Mouse (Mus musculus): ENCODE measurements at regions not wholly inside any gene's neighbourhood (a gene's known extent, or its start where the extent isn't known, plus 50 kb on each side); places are given as distances from the start of the nearest gene placed in this dataset.

- Histone ChIP-seq H3K36me3 (ENCODE audit: control insufficient read depth, insufficient read depth, low read length) (no peaks in the 10 kb centered on the region), H3K4me1 (ENCODE audit: control insufficient read depth, insufficient read depth, low read length) (no peaks in the 10 kb centered on the region), H3K9ac (ENCODE audit: low read depth, low read length) (no peak overlapping the region), H3K4me3 (ENCODE audit: low read length) (no peak overlapping the region), H3K9me3 (ENCODE audit: control insufficient read depth, low read length) (no peaks in the 10 kb centered on the region), H3K27ac (ENCODE audit: low read length) (no peak overlapping the region), H3K27me3 (replicated peaks; ENCODE audit: control insufficient read depth, insufficient read depth, low read length) (no peaks in the 10 kb centered on the region), H3K4me2 (ENCODE audit: low read depth, low read length) (no peak overlapping the region)
- ATAC-seq: no peak
- WGBS: 40% methylated on average over 1 of the region's 1 CpGs
Measured at GRCm38 (mm10) chr12:65325347-65325746, 100.0 kb downstream of the Wdr20rt start.

GRCm38 (mm10) chr12:65328532-65328931 lies 103.2 kb downstream of the Wdr20rt start:
- Histone ChIP-seq H3K4me2 (ENCODE audit: low read depth, low read length) (no peak overlapping the region), H3K36me3 (ENCODE audit: control insufficient read depth, insufficient read depth, low read length) (no peaks in the 10 kb centered on the region), H3K27me3 (replicated peaks; ENCODE audit: control insufficient read depth, insufficient read depth, low read length) (no peaks in the 10 kb centered on the region), H3K4me3 (ENCODE audit: low read length) (no peak overlapping the region), H3K9me3 (ENCODE audit: control insufficient read depth, low read length) (no peaks in the 10 kb centered on the region), H3K27ac (ENCODE audit: low read length) (no peak overlapping the region), H3K9ac (ENCODE audit: low read depth, low read length) (no peak overlapping the region), H3K4me1 (ENCODE audit: control insufficient read depth, insufficient read depth, low read length) (no peaks in the 10 kb centered on the region)
- ATAC-seq: no peak
- WGBS: 86% methylated on average over 5 of the region's 5 CpGs

- H3K9ac ChIP-seq (ENCODE audit: low read depth, low read length): no peak overlapping the region
- H3K27me3 ChIP-seq (replicated peaks; ENCODE audit: control insufficient read depth, insufficient read depth, low read length): no peaks in the 10 kb centered on the region
- no peak overlapping the region for H3K4me3 ChIP-seq (ENCODE audit: low read length)
- no peak for ATAC-seq
- no peaks in the 10 kb centered on the region for H3K9me3 ChIP-seq (ENCODE audit: control insufficient read depth, low read length)
- no peaks in the 10 kb centered on the region for H3K4me1 ChIP-seq (ENCODE audit: control insufficient read depth, insufficient read depth, low read length)
- no peaks in the 10 kb centered on the region for H3K36me3 ChIP-seq (ENCODE audit: control insufficient read depth, insufficient read depth, low read length)
- H3K27ac ChIP-seq (ENCODE audit: low read length): no peak overlapping the region
- no peak overlapping the region for H3K4me2 ChIP-seq (ENCODE audit: low read depth, low read length)
Measured at GRCm38 (mm10) chr12:65329678-65330077, 104.4 kb downstream of the Wdr20rt start.

- Histone ChIP-seq H3K9me3 (ENCODE audit: control insufficient read depth, low read length) (no peaks in the 10 kb centered on the region), H3K27ac (ENCODE audit: low read length) (no peak overlapping the region), H3K27me3 (replicated peaks; ENCODE audit: control insufficient read depth, insufficient read depth, low read length) (no peaks in the 10 kb centered on the region), H3K36me3 (ENCODE audit: control insufficient read depth, insufficient read depth, low read length) (no peaks in the 10 kb centered on the region), H3K4me3 (ENCODE audit: low read length) (no peak overlapping the region), H3K9ac (ENCODE audit: low read depth, low read length) (no peak overlapping the region), H3K4me1 (ENCODE audit: control insufficient read depth, insufficient read depth, low read length) (no peaks in the 10 kb centered on the region), H3K4me2 (ENCODE audit: low read depth, low read length) (no peak overlapping the region)
- no peak for ATAC-seq
- WGBS: 56% methylated on average over 2 of the region's 2 CpGs
Measured at GRCm38 (mm10) chr12:65340009-65340408, 114.7 kb downstream of the Wdr20rt start.

GRCm38 (mm10) chr12:65347251-65347650 lies 121.9 kb downstream of the Wdr20rt start:
- H3K4me3 ChIP-seq (ENCODE audit: low read length): no peak overlapping the region
- H3K27me3 ChIP-seq (replicated peaks; ENCODE audit: control insufficient read depth, insufficient read depth, low read length): no peaks in the 10 kb centered on the region
- no peaks in the 10 kb centered on the region for H3K4me1 ChIP-seq (ENCODE audit: control insufficient read depth, insufficient read depth, low read length)
- no peaks in the 10 kb centered on the region for H3K36me3 ChIP-seq (ENCODE audit: control insufficient read depth, insufficient read depth, low read length)
- no peak overlapping the region for H3K27ac ChIP-seq (ENCODE audit: low read length)
- 30% methylated on average over 1 of the region's 1 CpGs for WGBS
- ATAC-seq: no peak
- no peak overlapping the region for H3K4me2 ChIP-seq (ENCODE audit: low read depth, low read length)
- no peaks in the 10 kb centered on the region for H3K9me3 ChIP-seq (ENCODE audit: control insufficient read depth, low read length)
- no peak overlapping the region for H3K9ac ChIP-seq (ENCODE audit: low read depth, low read length)

- no peak overlapping the region for H3K9ac ChIP-seq (ENCODE audit: low read depth, low read length)
- H3K4me2 ChIP-seq (ENCODE audit: low read depth, low read length): no peak overlapping the region
- H3K27me3 ChIP-seq (replicated peaks; ENCODE audit: control insufficient read depth, insufficient read depth, low read length): no peaks in the 10 kb centered on the region
- no peak overlapping the region for H3K27ac ChIP-seq (ENCODE audit: low read length)
- no peak for ATAC-seq
- no peaks in the 10 kb centered on the region for H3K36me3 ChIP-seq (ENCODE audit: control insufficient read depth, insufficient read depth, low read length)
- no peaks in the 10 kb centered on the region for H3K4me1 ChIP-seq (ENCODE audit: control insufficient read depth, insufficient read depth, low read length)
- no peak overlapping the region for H3K4me3 ChIP-seq (ENCODE audit: low read length)
- 84% methylated on average over 4 of the region's 4 CpGs for WGBS
- H3K9me3 ChIP-seq (ENCODE audit: control insufficient read depth, low read length): no peaks in the 10 kb centered on the region
Measured at GRCm38 (mm10) chr12:65349535-65349934, 124.2 kb downstream of the Wdr20rt start.

GRCm38 (mm10) chr12:65364179-65364578 lies 138.9 kb downstream of the Wdr20rt start:
- WGBS: 68% methylated on average over 4 of the region's 4 CpGs
- H3K9me3 ChIP-seq (ENCODE audit: control insufficient read depth, low read length): no peaks in the 10 kb centered on the region
- H3K27me3 ChIP-seq (replicated peaks; ENCODE audit: control insufficient read depth, insufficient read depth, low read length): no peaks in the 10 kb centered on the region
- H3K27ac ChIP-seq (ENCODE audit: low read length): no peak overlapping the region
- H3K4me1 ChIP-seq (ENCODE audit: control insufficient read depth, insufficient read depth, low read length): no peaks in the 10 kb centered on the region
- no peak overlapping the region for H3K4me2 ChIP-seq (ENCODE audit: low read depth, low read length)
- H3K4me3 ChIP-seq (ENCODE audit: low read length): no peak overlapping the region
- ATAC-seq: no peak
- H3K9ac ChIP-seq (ENCODE audit: low read depth, low read length): no peak overlapping the region
- H3K36me3 ChIP-seq (ENCODE audit: control insufficient read depth, insufficient read depth, low read length): no peaks in the 10 kb centered on the region

- no peak overlapping the region for H3K4me2 ChIP-seq (ENCODE audit: low read depth, low read length)
- H3K4me1 ChIP-seq (ENCODE audit: control insufficient read depth, insufficient read depth, low read length): no peaks in the 10 kb centered on the region
- no peak for ATAC-seq
- H3K9ac ChIP-seq (ENCODE audit: low read depth, low read length): no peak overlapping the region
- no peaks in the 10 kb centered on the region for H3K27me3 ChIP-seq (replicated peaks; ENCODE audit: control insufficient read depth, insufficient read depth, low read length)
- WGBS: 41% methylated on average over 4 of the region's 4 CpGs
- H3K9me3 ChIP-seq (ENCODE audit: control insufficient read depth, low read length): no peaks in the 10 kb centered on the region
- H3K36me3 ChIP-seq (ENCODE audit: control insufficient read depth, insufficient read depth, low read length): no peaks in the 10 kb centered on the region
- H3K4me3 ChIP-seq (ENCODE audit: low read length): no peak overlapping the region
- H3K27ac ChIP-seq (ENCODE audit: low read length): no peak overlapping the region
Measured at GRCm38 (mm10) chr12:65367334-65367733, 142.0 kb downstream of the Wdr20rt start.

- Histone ChIP-seq H3K4me1 (ENCODE audit: control insufficient read depth, insufficient read depth, low read length) (no peaks in the 10 kb centered on the region), H3K9me3 (ENCODE audit: control insufficient read depth, low read length) (no peaks in the 10 kb centered on the region), H3K4me2 (ENCODE audit: low read depth, low read length) (no peak overlapping the region), H3K36me3 (ENCODE audit: control insufficient read depth, insufficient read depth, low read length) (no peaks in the 10 kb centered on the region), H3K27me3 (replicated peaks; ENCODE audit: control insufficient read depth, insufficient read depth, low read length) (no peaks in the 10 kb centered on the region), H3K27ac (ENCODE audit: low read length) (no peak overlapping the region), H3K4me3 (ENCODE audit: low read length) (no peak overlapping the region), H3K9ac (ENCODE audit: low read depth, low read length) (no peak overlapping the region)
- WGBS: 45% methylated on average over 1 of the region's 1 CpGs
- no peak for ATAC-seq
Measured at GRCm38 (mm10) chr12:65367866-65368419, 142.6 kb downstream of the Wdr20rt start.

- no peaks in the 10 kb centered on the region for H3K36me3 ChIP-seq (ENCODE audit: control insufficient read depth, insufficient read depth, low read length)
- H3K27ac ChIP-seq (ENCODE audit: low read length): no peak overlapping the region
- H3K9ac ChIP-seq (ENCODE audit: low read depth, low read length): no peak overlapping the region
- no peaks in the 10 kb centered on the region for H3K27me3 ChIP-seq (replicated peaks; ENCODE audit: control insufficient read depth, insufficient read depth, low read length)
- H3K9me3 ChIP-seq (ENCODE audit: control insufficient read depth, low read length): no peaks in the 10 kb centered on the region
- no peak overlapping the region for H3K4me2 ChIP-seq (ENCODE audit: low read depth, low read length)
- ATAC-seq: no peak
- no peaks in the 10 kb centered on the region for H3K4me1 ChIP-seq (ENCODE audit: control insufficient read depth, insufficient read depth, low read length)
- 82% methylated on average over 2 of the region's 2 CpGs for WGBS
- H3K4me3 ChIP-seq (ENCODE audit: low read length): no peak overlapping the region
Measured at GRCm38 (mm10) chr12:65371650-65372049, 146.3 kb downstream of the Wdr20rt start.
